Mouse (Mus musculus) retina, embryonic 14.5 days (tissue): Measurements from ENCODE around the gene B3gnt2.

Source experiments
- DNase-seq: peaks from one replicate; pipeline ENCODE4 v3.0.0-alpha.2; 2015; ENCODE audit warnings: low spot score

B3gnt2 gene

DNA sequence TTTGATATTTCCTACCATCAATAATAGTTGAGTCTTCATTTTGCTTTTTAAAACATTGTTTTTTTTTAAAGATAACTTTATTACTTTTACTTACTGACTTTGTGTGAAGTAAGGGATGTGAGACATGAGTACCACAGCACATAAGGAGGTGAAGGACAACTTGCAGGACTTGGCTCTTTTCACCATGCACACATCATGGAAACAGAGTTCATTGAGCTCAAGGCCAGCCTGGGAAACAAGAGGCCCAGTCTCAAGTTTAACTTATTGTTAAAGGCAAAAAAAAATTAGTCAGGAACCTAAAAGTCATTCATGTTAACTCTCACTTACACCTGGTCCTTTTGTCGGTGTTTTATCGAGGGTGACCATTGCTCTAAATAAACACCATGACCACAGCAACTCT lies 137.7 kb downstream of the B3gnt2 start:
- no peak for DNase-seq

DNA sequence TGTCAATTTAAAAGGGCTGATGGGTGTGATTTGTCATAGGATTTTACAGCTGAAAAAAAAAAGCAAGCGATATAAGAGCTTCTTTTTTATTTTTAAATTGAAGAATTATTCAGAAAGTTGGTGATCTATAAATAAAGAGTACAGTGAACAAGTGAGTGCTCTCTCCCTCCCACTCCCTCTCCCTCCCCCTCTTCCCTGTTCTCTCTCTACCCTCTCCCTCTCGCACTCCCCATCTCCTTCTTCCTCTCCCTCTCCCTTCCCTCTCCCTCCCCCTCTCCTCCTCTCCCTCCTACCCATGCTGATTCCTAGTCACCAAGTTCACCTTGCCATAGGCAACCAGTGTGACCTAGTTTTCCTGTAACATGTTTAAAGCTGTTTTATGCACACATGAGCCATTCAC lies 140.7 kb downstream of the B3gnt2 start:
- DNase-seq, result no peak

GRCm38 (mm10) chr11:22719570-22719969 lies 141.2 kb downstream of the B3gnt2 start:
- no peak for DNase-seq

DNA sequence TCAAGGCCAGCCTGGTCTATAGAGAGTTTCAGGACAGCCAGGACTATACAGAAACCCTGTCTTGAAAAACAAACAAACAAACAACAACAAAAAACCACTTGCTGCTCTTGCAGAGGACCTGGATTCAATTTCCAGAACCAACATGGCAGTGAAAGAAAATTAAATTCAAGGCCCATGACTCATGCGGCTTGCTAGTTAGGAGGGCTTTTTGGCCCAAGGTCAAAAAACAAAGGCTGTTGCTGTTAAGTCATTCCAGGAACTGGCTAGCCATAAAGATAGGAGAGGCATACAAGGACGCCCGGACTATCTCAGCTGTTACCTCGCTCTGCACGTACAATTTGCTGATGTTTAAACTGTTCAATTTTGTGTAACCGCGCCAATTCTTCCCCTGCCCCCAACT lies 142.7 kb downstream of the B3gnt2 start:
- no peak for DNase-seq

DNA sequence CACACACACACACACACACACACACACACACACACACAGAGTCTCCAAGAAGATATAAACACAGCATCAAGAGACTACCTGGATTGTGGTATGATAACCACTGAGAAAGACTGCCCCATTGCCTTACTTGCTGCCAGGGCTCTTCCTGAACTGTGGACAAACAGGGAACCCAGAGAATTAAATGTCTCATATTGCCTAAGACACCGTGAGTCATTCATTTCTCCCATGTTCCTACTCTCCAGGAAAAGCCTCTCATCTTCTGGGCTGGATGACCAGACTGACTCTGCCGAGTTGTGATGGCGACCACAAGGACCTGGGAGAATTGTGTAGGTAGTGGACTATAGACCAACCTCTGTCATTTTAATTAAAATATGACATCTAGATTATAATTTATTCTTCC lies 149.4 kb downstream of the B3gnt2 start:
- no peak for DNase-seq

- DNase-seq, result peak; percentile 56
These were observed 150.2 kb downstream of the B3gnt2 start for GRCm38 (mm10) chr11:22710596-22710995.
